Mouse (Mus musculus): Measurements from ENCODE around the gene Kdm6b. TPM values are rescaled to one million over a fixed set of nuclear protein-coding genes. Genes with fewer than 3 reads are reported as not detected.

The Kdm6b gene
- polyA plus RNA-seq, 1 experiment, result 7.5 TPM

DNA sequence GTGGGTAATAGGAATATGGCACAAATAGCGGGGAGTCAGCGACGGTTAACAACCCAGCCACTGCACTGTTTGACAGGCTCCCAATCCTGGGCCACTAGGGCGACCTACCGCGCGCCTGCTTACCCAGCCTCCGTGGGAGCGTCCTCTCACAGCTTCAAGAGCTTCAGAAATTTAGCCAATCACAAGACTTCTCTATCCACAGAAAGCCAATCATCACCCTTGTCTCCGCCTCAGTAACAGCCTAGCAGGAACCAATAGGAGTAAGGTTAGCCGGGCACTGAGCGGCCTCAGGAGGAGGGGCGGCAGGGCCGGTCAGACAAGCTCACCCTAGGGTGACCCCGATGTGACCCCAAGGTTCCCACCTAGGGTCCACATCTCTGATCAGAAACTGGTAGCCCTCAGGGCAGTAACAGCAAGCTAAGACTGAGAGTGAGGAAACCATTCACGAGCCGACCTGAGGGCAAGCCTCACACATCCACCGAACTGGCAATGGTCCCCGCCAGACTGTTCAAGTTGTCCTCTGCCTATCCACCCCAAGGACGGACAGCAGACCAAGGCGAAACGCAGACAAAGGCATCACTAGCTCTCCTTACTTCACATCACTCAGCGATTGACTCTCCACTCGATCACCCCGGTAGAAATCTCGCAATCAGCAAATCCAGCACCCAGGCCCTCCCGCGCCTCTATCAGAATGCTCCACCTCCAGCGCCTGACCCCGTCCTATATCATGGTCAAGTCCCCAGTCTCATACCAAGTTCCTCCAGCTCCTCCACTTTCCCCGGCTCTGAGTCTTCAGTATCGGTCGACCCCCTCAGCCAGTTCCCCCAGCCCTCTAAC lies 4.7 kb downstream of the Kdm6b start:
- under 1% methylated on average over 33 of the region's 33 CpGs for WGBS
- DNase-seq (ENCODE audit: low read depth, low spot score), result no peak

DNA sequence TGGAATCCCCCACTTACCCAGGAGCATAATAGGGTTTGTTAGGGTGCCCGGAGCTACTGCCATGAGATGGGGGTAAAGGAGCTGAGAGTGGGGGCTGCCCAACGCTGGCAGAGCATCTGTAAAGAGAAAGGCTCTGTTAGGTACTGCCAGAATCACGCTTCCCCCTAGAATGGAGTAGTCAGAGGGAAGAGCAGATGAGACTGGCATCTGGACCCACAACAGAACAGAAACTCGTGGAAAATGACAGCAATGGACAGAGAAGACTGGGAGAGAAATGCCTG lies 5.8 kb downstream of the Kdm6b start:
- 78% methylated on average over 4 of the region's 4 CpGs for WGBS
- no peak for DNase-seq (ENCODE audit: low read depth, low spot score)

DNA sequence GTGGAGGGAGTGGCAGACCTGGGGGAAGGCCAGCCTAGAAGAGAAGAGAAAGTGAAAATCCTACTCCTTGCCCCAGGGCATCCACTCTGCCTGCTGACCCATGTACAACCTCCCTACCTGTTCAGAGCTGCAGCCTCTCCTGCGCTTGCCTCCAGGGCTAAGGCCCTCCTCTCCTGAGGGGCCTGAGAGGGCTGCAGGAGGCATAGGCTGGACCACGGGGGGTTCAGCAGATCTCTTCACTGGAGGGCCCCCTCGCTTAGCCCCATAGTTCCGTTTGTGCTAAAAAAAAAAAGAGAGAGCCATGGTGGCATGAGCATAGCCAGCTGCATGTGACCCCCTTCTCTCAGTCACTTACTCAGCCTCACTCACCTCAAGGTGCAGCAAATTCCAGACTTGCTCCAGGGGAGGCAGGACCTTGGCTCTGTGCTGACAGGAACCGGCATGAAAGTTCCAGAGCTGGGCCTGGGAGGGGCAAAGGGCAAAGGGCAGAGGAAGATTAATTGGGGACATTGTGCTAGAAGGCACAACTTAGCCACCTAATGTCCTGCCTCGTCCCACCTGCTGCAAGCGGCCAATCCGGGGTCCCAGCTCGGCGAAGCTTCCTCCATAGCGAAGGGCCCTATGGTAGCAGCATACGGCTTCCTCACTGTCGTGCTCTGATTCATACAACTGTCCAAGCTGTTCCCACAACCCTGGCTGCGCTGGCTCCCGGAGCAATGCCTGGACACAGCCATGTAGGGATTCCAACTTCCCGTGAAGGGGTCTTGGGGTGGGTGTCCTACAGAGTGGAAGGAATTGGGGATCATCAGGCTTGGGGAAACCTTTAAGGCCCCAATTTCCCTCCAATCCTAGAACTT lies 6.4 kb downstream of the Kdm6b start:
- 82% methylated on average over 16 of the region's 16 CpGs for WGBS
- no peak for DNase-seq (ENCODE audit: low read depth, low spot score)

- DNase-seq (ENCODE audit: low read depth, low spot score), result no peak
- WGBS, result 90% methylated on average over 19 of the region's 19 CpGs
Observed at GRCm38 (mm10) chr11:69406282-69406681, 7.2 kb downstream of the Kdm6b start.

DNA sequence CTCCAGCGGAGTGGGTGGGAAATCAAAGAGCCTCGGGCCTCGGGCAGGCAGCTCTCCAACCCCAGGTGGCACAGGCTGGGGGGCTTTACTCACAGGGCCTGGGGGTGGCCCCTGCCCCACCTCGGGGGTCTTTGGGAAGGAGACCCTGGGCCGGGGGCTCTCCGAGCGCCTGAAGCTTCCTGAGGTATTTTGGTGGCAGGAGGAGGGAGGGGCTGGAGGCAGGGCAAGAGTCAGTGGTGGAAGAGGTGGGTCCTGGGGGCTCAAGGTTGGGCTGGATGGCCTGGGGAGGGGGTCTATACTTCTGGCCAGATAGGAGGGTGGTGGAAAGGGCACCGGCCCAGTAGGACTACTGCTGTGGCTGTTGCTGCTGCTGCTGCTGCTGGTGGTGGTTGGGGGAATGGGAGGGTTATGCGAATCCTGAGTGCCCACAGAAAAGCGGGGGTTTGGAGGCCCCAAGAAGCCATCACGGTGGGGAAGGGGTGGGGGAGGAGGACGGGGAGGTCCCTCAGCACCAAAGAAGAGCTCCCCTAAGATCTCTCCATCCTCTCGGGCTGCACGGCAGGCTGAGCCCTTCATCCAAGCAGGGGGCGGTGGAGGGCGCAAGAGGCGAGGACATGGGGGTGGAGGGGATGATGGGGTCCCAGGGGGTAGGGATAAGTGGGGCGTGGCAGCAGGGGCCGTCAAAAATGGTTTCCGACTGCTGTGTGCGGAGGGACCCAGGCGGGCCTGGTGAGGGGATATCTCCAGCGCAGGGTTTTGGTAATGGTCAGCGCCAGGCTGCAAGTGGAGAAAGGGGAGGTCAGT lies 7.9 kb downstream of the Kdm6b start:
- DNase-seq (ENCODE audit: low read depth, low spot score), result no peak
- 92% methylated on average over 24 of the region's 24 CpGs for WGBS

DNA sequence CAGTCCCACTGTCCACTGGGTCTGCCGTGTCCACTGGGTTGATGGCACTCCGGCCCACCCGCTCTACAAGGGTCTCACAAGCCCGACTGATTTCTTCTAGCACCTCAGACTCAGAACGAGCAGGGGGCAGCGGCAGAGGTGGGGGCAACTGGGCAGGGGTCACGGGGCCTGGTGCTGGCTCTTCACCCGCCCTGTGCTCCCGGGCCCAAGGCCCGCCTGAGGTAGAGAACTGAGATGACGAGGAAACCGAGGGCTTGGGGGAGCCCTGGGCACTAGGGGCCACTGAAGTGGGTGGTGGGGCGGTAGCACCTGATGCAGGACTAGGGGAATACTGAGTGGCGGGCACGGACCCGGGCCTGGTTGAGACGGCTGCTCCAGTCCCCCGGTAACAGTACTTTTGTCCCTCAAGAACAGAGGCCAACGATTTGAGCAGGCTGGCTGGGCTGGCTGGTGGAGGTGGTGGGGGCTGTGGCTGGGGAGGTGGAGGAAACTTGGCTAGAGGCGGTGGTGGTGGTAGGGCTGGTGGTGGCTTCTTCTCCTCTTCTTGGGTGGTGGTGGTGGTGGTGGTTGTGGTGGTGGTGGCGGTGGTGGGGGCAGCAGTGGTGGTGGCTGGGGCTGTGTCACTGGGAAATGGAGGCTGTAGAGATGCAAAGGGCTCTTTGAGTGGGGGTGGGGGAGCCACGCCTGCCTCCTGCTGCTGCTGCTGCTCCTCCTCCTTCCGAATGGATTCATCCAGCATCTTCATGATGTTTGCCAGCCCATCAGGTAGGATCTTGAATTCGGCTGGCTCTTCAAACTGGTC lies 8.7 kb downstream of the Kdm6b start:
- no peak for DNase-seq (ENCODE audit: low read depth, low spot score)
- WGBS, result 88% methylated on average over 22 of the region's 24 CpGs

- DNase-seq (ENCODE audit: low read depth, low spot score), result no peak
- 89% methylated on average over 38 of the region's 38 CpGs for WGBS
Observed at GRCm38 (mm10) chr11:69403691-69404594, 9.5 kb downstream of the Kdm6b start.

GRCm38 (mm10) chr11:69401987-69402386 lies 11.5 kb downstream of the Kdm6b start:
- WGBS, result 82% methylated on average over 12 of the region's 12 CpGs
- no peak for DNase-seq (ENCODE audit: low read depth, low spot score)

DNA sequence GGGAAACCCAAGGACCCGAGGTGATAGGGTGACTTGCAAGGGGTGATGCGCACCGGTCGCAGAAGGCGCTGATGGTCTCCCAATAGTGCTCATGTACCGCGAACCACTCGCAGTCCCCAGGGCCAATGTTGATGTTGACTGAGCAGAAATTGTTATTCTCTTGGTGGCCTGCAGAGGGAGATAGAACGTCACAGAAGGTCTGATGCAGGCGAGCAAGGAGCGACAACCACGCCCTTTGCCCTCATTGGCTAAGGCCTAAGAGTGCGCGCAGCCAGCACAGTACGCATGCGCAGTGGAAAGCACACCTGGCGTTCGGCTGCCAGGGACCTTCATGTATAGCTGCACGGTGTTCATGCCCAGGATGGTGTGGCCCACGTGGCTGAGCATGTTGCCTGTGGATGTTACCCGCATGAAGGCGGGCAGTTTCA lies 12.3 kb downstream of the Kdm6b start:
- WGBS, result 8% methylated on average over 22 of the region's 22 CpGs
- DNase-seq (ENCODE audit: low read depth, low spot score), result no peak

GRCm38 (mm10) chr11:69400083-69400850 lies 13.2 kb downstream of the Kdm6b start:
- no peak for DNase-seq (ENCODE audit: low read depth, low spot score)
- WGBS, result 92% methylated on average over 25 of the region's 25 CpGs

DNA sequence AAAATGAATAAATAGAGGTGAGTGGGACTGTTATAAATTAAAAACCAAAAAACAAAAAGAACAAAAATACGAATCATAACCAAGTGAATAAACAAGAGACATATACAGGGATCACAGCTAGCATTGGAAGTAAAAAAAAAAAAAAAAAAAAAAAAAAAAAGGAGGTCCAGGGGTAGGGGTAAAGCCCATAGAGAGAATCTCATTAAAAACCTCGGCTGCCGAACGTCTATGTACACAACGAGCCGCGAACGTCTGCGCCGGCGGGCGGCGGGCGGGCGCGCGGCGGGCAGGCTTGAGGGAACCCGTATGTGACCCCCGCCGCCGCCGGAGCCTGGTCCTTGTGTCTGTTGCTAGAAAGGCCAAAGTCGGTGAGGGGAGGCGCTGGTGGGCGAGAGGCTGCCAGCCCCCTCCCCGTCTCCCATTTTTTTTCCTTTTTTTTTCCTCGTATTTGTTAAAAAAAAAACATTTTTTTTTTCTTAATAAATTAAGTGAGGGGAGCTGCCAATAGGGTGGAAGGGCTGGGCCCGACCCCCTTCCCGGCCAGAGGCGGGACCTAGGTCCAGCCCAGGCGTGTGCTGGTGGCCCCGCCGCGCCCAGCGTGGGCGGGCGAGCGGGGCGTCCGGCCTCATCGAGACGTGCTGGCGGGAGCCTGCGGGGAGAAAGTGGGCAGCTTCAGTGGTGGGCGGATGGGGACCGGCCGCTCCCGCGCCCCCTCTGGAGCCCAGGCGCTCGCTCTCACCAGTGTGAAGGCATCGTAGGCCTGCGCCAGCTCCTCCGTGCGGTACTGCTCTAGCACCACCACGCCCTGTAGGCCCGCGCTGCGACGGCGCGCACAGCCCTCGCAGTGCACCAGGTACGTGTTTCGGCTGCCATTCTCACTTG lies 14.0 kb downstream of the Kdm6b start:
- 83% methylated on average over 60 of the region's 66 CpGs for WGBS
- no peak for DNase-seq (ENCODE audit: low read depth, low spot score)

GRCm38 (mm10) chr11:69398486-69399200 lies 14.8 kb downstream of the Kdm6b start:
- WGBS, result 66% methylated on average over 21 of the region's 21 CpGs
- DNase-seq (ENCODE audit: low read depth, low spot score), result no peak

GRCm38 (mm10) chr11:69398059-69398458 lies 15.4 kb downstream of the Kdm6b start, which contains the start of gene Tmem88:
TSS of gene Tmem88 (minus strand) at chr11:69398234.
- no peak for DNase-seq (ENCODE audit: low read depth, low spot score)
- 50% methylated on average over 16 of the region's 16 CpGs for WGBS

- 61% methylated on average over 24 of the region's 24 CpGs for WGBS
- DNase-seq (ENCODE audit: low read depth, low spot score), result no peak
Observed at GRCm38 (mm10) chr11:69397581-69398057, 15.9 kb downstream of the Kdm6b start.

DNA sequence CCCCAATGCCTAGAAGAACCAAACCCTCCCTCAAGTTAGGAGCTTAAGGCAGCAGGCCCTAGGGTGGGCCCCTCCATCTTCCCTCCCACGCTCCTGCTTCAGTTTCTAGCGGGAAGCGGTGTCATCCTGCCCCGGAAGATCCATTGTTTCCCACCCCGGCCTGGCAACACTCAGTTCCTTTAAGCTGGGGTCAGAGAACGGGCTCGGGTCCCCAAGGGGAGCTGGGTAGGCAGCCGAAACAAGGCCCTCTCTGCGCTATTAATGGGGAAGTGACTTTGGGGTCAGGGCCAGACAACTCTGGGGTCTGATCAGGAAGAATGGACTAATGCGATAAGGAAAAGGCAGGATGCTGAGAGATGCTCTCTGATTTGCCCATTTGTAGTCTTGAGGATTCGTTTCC lies 16.7 kb downstream of the Kdm6b start:
- 50% methylated on average over 11 of the region's 11 CpGs for WGBS
- no peak for DNase-seq (ENCODE audit: low read depth, low spot score)

Measured in large intestine, adult 2 months (tissue).